Mouse (Mus musculus) duodenum, adult 2 months (tissue): ENCODE results near the gene Hspe1. TPM values are rescaled to one million over a fixed set of nuclear protein-coding genes. Genes with fewer than 3 reads are reported as not detected.

Experiments
- polyA plus RNA-seq: library from polyadenylated mRNA; depleted of rRNA; stranded (reverse); fragments of >200 nt; gene quantifications from 2 replicates; pipeline ENCODE4 v1.2.3, GENCODE M21; 2012; ENCODE audit warnings: low replicate concordance; rRNA removed

Hspe1 gene
- 23.1 and 29.4 TPM in 2 replicates for polyA plus RNA-seq

GRCm38 (mm10) chr1:55087932-55088610 is at the start of gene Hspe1, which contains the start of gene Hspd1:
Gene Hspe1, plus strand, starts transcription at chr1:55088132.
Gene Hspd1, minus strand, starts transcription at chr1:55088243.

GRCm38 (mm10) chr1:55052355-55052953 is 35.5 kb upstream of the Hspe1 start, which contains the start of gene Coq10b:
Gene Coq10b, plus strand, starts transcription at chr1:55052770.

GRCm38 (mm10) chr1:55130943-55131401 is 43.0 kb downstream of the Hspe1 start, which contains the start of gene Mob4:
Gene Mob4, plus strand, starts transcription at chr1:55131231.

Other genes with a start within 250 kb of the Hspe1 start
- gene Ankrd44, start 161.7 kb upstream of the Hspe1 start, polyA plus RNA-seq, result 0.92 and 1.2 TPM in 2 replicates
- 5.1 and 5.6 TPM in 2 replicates for gene Sf3b1, start 60.7 kb upstream of the Hspe1 start, polyA plus RNA-seq
- gene Coq10b, start 35.4 kb upstream of the Hspe1 start, polyA plus RNA-seq, result 4.6 and 7.1 TPM in 2 replicates
- 5.9 and 8.0 TPM in 2 replicates for gene Hspd1, start 111 bp downstream of the Hspe1 start, polyA plus RNA-seq
- gene Mob4, start 43.1 kb downstream of the Hspe1 start, polyA plus RNA-seq, result 2.2 and 2.3 TPM in 2 replicates
- gene Rftn2, start 138.7 kb downstream of the Hspe1 start, polyA plus RNA-seq, result 0.47 and 0.56 TPM in 2 replicates
- gene Mars2, start 149.0 kb downstream of the Hspe1 start, polyA plus RNA-seq, result 1.0 and 2.0 TPM in 2 replicates